Mouse (Mus musculus) intestine, embryonic 15.5 days (tissue): ENCODE data around the gene Dnmbp. TPM values are rescaled to one million over a fixed set of nuclear protein-coding genes. Genes with fewer than 3 reads are reported as not detected.

ENCODE experiments used
- ATAC-seq: fragments of 200-750 bp; cut with Nextera tagmentation; 2 replicates; pipeline ENCODE4 v1.8.0; 2017; ENCODE audit warnings: moderate TSS enrichment, moderate library complexity
- H3K27ac ChIP-seq: fragments of 300-500 bp; sonication (generic); 2 replicates; pipeline ENCODE4 v1.5.1; 2015; ENCODE audit warnings: mild to moderate bottlenecking, inconsistent platforms
- H3K27me3 ChIP-seq: fragments of 300-500 bp; sonication (generic); replicated peaks from 2 replicates; pipeline ENCODE4 v1.6.1; 2015; ENCODE audit warnings: inconsistent platforms
- H3K36me3 ChIP-seq: fragments of 300-500 bp; sonication (generic); 2 replicates; pipeline ENCODE4 v1.6.1; 2015; ENCODE audit warnings: inconsistent platforms
- H3K4me1 ChIP-seq: fragments of 300-500 bp; sonication (generic); replicated peaks from 2 replicates; pipeline ENCODE4 v1.6.1; 2015; ENCODE audit warnings: inconsistent platforms
- H3K4me2 ChIP-seq: fragments of 300-500 bp; sonication (generic); replicated peaks from 2 replicates; pipeline ENCODE4 v1.6.1; 2015; ENCODE audit warnings: mild to moderate bottlenecking, inconsistent platforms
- H3K4me3 ChIP-seq: fragments of 300-500 bp; sonication (generic); replicated peaks from 2 replicates; pipeline ENCODE4 v1.5.1; 2015; ENCODE audit warnings: inconsistent platforms
- H3K9ac ChIP-seq: fragments of 300-500 bp; sonication (generic); 2 replicates; pipeline ENCODE4 v1.6.1; 2015; ENCODE audit warnings: inconsistent platforms
- H3K9me3 ChIP-seq: fragments of 300-500 bp; sonication (generic); 2 replicates; pipeline ENCODE4 v1.6.1; 2016; ENCODE audit warnings: inconsistent platforms
- WGBS: fragments of 180-500 bp; shearing (Covaris S2); methylation state at CpG from one replicate; pipeline ENCODE4 v1.1.7; 2015; 5-methylcytosine and 5-hydroxymethylcytosine counted together
- polyA plus RNA-seq: library from polyadenylated mRNA; unstranded; fragments of >200 nt; fragmentation: Nextera tagmentation; extraction: Ambion mirVana; gene quantifications from 2 replicates; pipeline ENCODE4 v1.2.1, GENCODE M21; 2015

Dnmbp gene
- polyA plus RNA-seq, 1 experiment from 2014 or later, result 37.0 TPM

DNA sequence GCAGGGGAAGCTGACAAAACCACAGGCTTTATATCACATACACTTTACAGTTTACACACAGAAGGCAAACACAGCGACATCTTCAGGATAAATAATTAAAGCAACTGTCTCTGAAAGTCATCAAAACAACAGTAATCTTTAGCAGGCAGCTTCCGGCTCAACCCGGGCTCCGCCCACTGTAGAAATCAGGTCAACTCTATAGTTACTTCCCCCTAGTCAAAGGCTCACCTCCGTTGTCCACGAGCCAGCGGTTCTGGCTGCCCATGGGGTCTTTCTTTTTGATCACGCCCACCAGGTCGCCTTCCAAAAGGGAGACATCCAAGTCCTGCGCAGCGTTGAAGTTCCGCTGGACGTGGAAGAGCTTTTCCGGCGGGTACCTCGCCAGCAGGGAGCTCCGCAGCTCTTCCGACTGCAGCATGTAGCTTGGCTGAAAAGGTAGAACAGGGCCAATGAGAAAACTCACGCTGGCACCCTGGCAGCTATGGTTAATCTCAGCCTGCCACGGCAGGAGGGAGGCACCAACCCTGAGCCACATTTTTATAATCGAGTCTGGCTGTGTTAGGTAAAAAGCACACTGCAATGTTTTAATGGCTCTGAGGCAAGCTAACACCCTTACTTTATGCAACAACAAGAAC lies 87.9 kb downstream of the Dnmbp start:
- Histone ChIP-seq H3K36me3 (peaks cover 80% of the 10 kb centered on the region), H3K27ac (no peak overlapping the region), H3K27me3 (no peaks in the 10 kb centered on the region), H3K9me3 (no peaks in the 10 kb centered on the region), H3K9ac (no peak overlapping the region), H3K4me1 (0 out of 2 replicates have a peak, but pooled peaks cover under 1% of the 10 kb centered on the region), H3K4me2 (no peak overlapping the region), H3K4me3 (no peak overlapping the region)
- ATAC-seq, result no peak
- WGBS, result 81% methylated on average over 21 of the region's 21 CpGs

- no peak overlapping the region for H3K27ac ChIP-seq
- 0 out of 2 replicates have a peak, but pooled peaks cover 3% of the 10 kb centered on the region for H3K4me1 ChIP-seq
- H3K27me3 ChIP-seq, result no peaks in the 10 kb centered on the region
- H3K4me2 ChIP-seq, result no peak overlapping the region
- H3K9me3 ChIP-seq, result no peaks in the 10 kb centered on the region
- no peak for ATAC-seq
- no peak overlapping the region for H3K4me3 ChIP-seq
- H3K9ac ChIP-seq, result no peak overlapping the region
- H3K36me3 ChIP-seq, result peaks cover 72% of the 10 kb centered on the region
- 90% methylated on average over 11 of the region's 11 CpGs for WGBS
These were observed 90.0 kb downstream of the Dnmbp start for GRCm38 (mm10) chr19:43850026-43850425.

GRCm38 (mm10) chr19:43847966-43848365 lies 92.0 kb downstream of the Dnmbp start:
- Histone ChIP-seq H3K36me3 (peaks cover 53% of the 10 kb centered on the region), H3K9ac (no peak overlapping the region), H3K4me2 (no peak overlapping the region), H3K27ac (no peak overlapping the region), H3K4me3 (no peak overlapping the region), H3K4me1 (0 out of 2 replicates have a peak, but pooled peaks cover 3% of the 10 kb centered on the region), H3K27me3 (no peaks in the 10 kb centered on the region), H3K9me3 (no peaks in the 10 kb centered on the region)
- no peak for ATAC-seq
- 94% methylated on average over 15 of the region's 15 CpGs for WGBS

DNA sequence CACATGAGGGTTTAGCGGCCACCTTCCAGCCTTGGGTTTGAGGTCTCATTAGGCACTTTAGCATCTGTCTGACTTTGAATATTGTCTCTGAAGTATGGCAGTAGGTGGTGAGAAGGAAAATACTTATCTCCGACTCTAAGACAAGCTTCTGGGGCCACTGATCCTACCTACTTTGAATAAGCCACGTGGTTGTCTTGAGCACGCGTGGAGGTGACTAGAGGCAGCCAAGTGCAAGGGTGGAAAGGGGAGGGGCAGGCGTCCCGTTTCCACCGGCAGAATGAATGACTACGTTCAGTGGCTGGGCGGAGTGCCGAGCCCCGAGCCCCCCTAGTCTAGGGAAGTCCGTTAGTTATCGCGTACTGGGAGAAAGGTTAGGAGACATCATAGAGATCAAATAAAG lies 92.9 kb downstream of the Dnmbp start:
- H3K4me1 ChIP-seq, result 0 out of 2 replicates have a peak, but pooled peaks cover 3% of the 10 kb centered on the region
- H3K9me3 ChIP-seq, result no peaks in the 10 kb centered on the region
- no peak overlapping the region for H3K4me3 ChIP-seq
- peaks cover 49% of the 10 kb centered on the region for H3K36me3 ChIP-seq
- H3K27ac ChIP-seq, result no peak overlapping the region
- no peak for ATAC-seq
- no peak overlapping the region for H3K9ac ChIP-seq
- H3K4me2 ChIP-seq, result no peak overlapping the region
- WGBS, result 78% methylated on average over 15 of the region's 15 CpGs
- no peaks in the 10 kb centered on the region for H3K27me3 ChIP-seq

- Histone ChIP-seq H3K4me1 (0 out of 2 replicates have a peak, but pooled peaks cover 3% of the 10 kb centered on the region), H3K27me3 (no peaks in the 10 kb centered on the region), H3K9me3 (no peaks in the 10 kb centered on the region), H3K4me3 (no peak overlapping the region), H3K4me2 (no peak overlapping the region), H3K36me3 (peaks cover 35% of the 10 kb centered on the region), H3K9ac (no peak overlapping the region), H3K27ac (no peak overlapping the region)
- no peak for ATAC-seq
- 44% methylated on average over 7 of the region's 7 CpGs for WGBS
These were observed 94.6 kb downstream of the Dnmbp start for GRCm38 (mm10) chr19:43845331-43845908.

- Histone ChIP-seq H3K4me3 (no peak overlapping the region), H3K27ac (no peak overlapping the region), H3K27me3 (no peaks in the 10 kb centered on the region), H3K4me1 (0 out of 2 replicates have a peak, but pooled peaks cover 3% of the 10 kb centered on the region), H3K36me3 (peaks cover 13% of the 10 kb centered on the region), H3K9me3 (no peaks in the 10 kb centered on the region), H3K9ac (no peak overlapping the region), H3K4me2 (no peak overlapping the region)
- ATAC-seq, result no peak
- WGBS, result 85% methylated on average over 9 of the region's 9 CpGs
These were observed 96.8 kb downstream of the Dnmbp start for GRCm38 (mm10) chr19:43843184-43843583.

GRCm38 (mm10) chr19:43832425-43833069 lies 107.4 kb downstream of the Dnmbp start:
- no peak for ATAC-seq
- no peak overlapping the region for H3K4me3 ChIP-seq
- H3K4me1 ChIP-seq, result no peaks in the 10 kb centered on the region
- no peak overlapping the region for H3K27ac ChIP-seq
- no peaks in the 10 kb centered on the region for H3K9me3 ChIP-seq
- WGBS, result 34% methylated on average over 21 of the region's 21 CpGs
- H3K36me3 ChIP-seq, result no peaks in the 10 kb centered on the region
- H3K9ac ChIP-seq, result no peak overlapping the region
- no peak overlapping the region for H3K4me2 ChIP-seq
- H3K27me3 ChIP-seq, result no peaks in the 10 kb centered on the region

GRCm38 (mm10) chr19:43826855-43827254 lies 113.1 kb downstream of the Dnmbp start:
- Histone ChIP-seq H3K9me3 (no peaks in the 10 kb centered on the region), H3K4me2 (no peak overlapping the region), H3K27me3 (no peaks in the 10 kb centered on the region), H3K27ac (no peak overlapping the region), H3K9ac (no peak overlapping the region), H3K4me1 (no peaks in the 10 kb centered on the region), H3K4me3 (no peak overlapping the region), H3K36me3 (no peaks in the 10 kb centered on the region)
- 51% methylated on average over 8 of the region's 8 CpGs for WGBS
- ATAC-seq, result peak; percentile 89

- ATAC-seq, result no peak
- H3K4me3 ChIP-seq, result 0 out of 2 replicates have a peak overlapping the region, but pooled peaks have one; percentile 6
These were observed 124.2 kb downstream of the Dnmbp start for GRCm38 (mm10) chr19:43815661-43816414.

DNA sequence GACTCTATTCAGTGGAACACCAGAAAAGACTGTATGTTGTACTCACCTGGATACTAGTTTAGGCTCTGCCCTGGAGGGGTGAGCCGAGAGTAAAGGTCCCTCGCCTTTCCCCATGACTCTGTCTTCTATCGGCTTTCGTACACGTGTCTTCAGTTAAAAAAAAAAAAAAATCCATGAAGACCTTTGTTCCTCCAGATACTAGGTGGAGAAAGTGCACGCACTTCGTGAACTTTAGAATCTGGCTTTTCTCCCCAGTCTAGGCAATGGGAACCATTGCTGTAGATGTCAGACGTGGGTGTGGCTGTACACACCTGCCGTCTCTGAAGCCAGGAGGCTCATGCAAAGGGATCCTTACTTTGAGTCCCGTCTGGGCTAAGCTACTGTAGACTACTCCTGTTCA lies 126.7 kb downstream of the Dnmbp start:
- Histone ChIP-seq H3K4me1 (peaks cover 12% of the 10 kb centered on the region), H3K27me3 (no peaks in the 10 kb centered on the region), H3K36me3 (no peaks in the 10 kb centered on the region), H3K27ac (0 out of 2 replicates have a peak overlapping the region, but pooled peaks have one; percentile 27), H3K4me2 (no peak overlapping the region), H3K9ac (no peak overlapping the region), H3K9me3 (no peaks in the 10 kb centered on the region), H3K4me3 (no peak overlapping the region)
- peak; percentile 93 for ATAC-seq
- 65% methylated on average over 10 of the region's 10 CpGs for WGBS

More at GRCm38 (mm10) chr19:43815661-43816414, 124.2 kb downstream of the Dnmbp start:
- peak overlapping the region; percentile 32; the same call in 1 of the 2 replicates for H3K4me2 ChIP-seq
- H3K27me3 ChIP-seq, result no peaks in the 10 kb centered on the region
- no peaks in the 10 kb centered on the region for H3K9me3 ChIP-seq
- 45% methylated on average over 14 of the region's 14 CpGs for WGBS
- H3K4me1 ChIP-seq, result peaks cover 7% of the 10 kb centered on the region
- no peaks in the 10 kb centered on the region for H3K36me3 ChIP-seq
- no peak overlapping the region; the same call in 1 of the 2 replicates for H3K27ac ChIP-seq
- no peak overlapping the region for H3K9ac ChIP-seq

DNA sequence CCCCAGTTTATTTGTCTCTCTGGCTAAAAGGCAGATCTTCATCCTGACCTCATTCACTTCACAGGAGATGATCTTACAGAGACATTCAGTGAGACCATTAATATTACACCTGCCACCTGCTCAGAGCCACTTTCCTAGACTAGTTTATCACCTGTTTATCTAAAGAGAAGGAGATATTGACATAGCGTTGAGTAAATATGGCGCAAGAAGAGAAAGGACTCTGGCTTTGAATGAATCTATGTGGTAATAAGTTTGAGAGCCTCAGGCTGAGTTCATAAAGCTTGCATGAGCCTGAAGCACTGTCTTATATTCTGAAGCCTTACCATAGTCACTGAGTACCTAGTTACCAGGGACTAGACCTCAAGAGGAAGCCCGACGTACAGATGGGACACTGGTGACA lies 128.6 kb downstream of the Dnmbp start:
- Histone ChIP-seq H3K27me3 (no peaks in the 10 kb centered on the region), H3K27ac (no peak overlapping the region), H3K9me3 (no peaks in the 10 kb centered on the region), H3K36me3 (no peaks in the 10 kb centered on the region), H3K4me1 (peaks cover 12% of the 10 kb centered on the region), H3K4me3 (no peak overlapping the region), H3K4me2 (no peak overlapping the region), H3K9ac (no peak overlapping the region)
- peak; percentile 20; the same call in 1 of the 2 replicates for ATAC-seq
- 83% methylated on average over 4 of the region's 4 CpGs for WGBS

DNA sequence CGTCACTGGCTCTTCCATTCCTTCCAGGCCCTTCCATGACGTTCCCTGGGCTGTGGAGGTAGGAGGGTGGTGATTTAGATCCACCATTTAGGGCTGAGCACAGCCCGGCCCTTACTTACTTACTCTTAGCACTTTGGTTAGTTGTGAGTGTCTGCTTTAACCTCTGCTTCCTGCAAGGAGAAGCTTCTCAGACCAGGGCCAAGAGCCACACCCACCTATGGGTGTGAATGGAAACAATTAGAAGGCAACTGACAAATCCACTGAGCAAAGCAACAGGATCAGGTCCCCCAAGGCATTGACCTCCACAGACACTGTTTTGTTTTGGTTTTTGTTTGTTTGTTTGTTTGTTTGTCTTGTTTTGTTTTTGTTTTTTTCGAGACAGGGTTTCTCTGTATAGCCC lies 130.7 kb downstream of the Dnmbp start:
- Histone ChIP-seq H3K36me3 (no peaks in the 10 kb centered on the region), H3K9me3 (no peaks in the 10 kb centered on the region), H3K4me3 (no peak overlapping the region), H3K4me2 (no peak overlapping the region), H3K27ac (no peak overlapping the region), H3K27me3 (no peaks in the 10 kb centered on the region), H3K9ac (no peak overlapping the region), H3K4me1 (peaks cover 9% of the 10 kb centered on the region; the same call in 1 of the 2 replicates)
- no peak for ATAC-seq
- WGBS, result 52% methylated on average over 4 of the region's 4 CpGs
